Mouse (Mus musculus): Measurements from ENCODE around the gene Chaf1b. TPM values are rescaled to one million over a fixed set of nuclear protein-coding genes. Genes with fewer than 3 reads are reported as not detected.

The Chaf1b gene
- total RNA-seq, 2 experiments from 2014 or later: 79.5 to 80.8 TPM

DNA sequence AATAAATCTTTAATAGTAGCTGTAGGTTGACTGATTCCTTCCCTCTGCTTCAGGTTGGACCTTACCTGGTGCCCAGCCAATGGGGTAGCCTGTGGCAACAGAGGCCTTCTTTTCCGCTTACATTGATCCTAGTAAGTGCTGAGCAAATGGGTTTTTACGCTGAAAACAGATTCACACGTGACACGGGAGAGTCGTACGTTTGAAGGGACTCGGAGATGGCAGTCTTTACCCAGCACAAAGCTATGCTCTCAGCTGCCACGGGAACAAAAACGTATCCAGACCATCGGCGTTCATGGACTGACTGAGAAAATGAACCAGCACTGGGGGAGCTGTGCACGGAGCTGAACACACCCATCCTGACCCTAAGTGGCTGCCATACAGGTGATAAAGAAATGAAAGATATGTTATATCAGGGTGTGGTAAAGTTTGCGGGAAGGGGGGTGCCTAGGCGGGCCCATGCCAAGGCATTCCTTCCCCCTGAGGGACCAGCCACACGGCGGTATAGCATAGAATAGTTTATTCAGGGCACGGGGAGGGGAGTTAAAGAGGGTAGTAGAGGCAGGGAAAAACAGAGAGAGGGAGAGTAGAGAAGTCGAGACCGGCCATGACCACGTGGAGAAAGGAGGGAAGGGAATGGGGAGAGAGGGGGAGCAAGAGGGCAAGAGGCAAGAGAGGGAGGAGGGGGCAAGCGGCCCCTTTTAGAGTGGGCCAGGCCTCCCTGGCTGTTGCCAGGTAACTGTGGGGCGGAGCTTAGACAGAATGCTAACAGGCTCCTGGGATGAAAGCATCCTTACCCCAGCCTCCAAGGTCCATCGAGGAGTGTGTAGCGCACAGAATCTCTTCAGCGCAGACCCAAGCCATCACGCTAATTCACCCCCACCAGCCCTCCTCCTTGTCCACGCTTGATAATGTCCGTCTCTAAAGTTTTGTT lies 27.3 kb downstream of the Chaf1b start:
- peak; percentile 62 for ATAC-seq (replicated peaks; ENCODE audit: low FRiP score, low TSS enrichment, poor library complexity, severe bottlenecking)

DNA sequence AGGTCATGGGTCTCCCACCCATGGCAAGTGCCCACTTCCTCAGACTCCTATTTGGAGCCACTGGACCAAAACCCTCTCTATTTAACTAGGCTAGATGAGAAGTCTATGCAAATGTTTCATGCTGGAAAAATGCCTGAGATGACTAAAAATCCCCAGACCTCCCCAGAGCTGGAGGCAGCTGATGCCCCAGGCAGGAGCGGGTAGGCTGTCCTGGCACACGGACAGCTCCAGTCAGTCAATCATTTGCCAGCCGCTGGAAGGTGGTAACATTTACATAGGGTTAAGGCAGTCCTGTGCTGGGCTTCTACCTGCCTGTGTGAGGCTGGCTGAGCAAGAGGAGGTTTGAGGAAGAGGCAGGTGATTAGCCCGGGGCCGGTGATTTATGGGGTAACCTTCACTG lies 28.5 kb downstream of the Chaf1b start:
- ATAC-seq (replicated peaks; ENCODE audit: low FRiP score, low TSS enrichment, poor library complexity, severe bottlenecking): no peak

DNA sequence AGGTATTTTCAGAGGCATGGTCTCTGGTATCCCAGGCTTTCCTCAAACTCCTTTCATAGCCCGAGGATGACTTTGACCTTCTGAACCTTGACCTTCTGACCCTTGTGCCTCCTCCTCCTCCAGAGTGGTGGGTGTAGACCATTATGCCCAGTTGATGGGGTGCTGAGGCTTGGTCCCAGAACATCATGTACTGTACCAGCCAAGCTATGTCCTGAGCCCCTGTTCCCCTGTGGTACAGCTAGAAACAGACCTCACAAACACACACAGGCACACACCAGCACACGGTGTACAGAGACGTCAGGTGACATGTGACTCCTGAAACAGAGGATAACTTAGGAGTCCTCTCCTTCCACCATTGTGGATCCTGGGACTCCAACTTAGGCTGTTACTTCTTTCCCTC lies 29.1 kb downstream of the Chaf1b start:
- ATAC-seq (replicated peaks; ENCODE audit: low FRiP score, low TSS enrichment, poor library complexity, severe bottlenecking): no peak

DNA sequence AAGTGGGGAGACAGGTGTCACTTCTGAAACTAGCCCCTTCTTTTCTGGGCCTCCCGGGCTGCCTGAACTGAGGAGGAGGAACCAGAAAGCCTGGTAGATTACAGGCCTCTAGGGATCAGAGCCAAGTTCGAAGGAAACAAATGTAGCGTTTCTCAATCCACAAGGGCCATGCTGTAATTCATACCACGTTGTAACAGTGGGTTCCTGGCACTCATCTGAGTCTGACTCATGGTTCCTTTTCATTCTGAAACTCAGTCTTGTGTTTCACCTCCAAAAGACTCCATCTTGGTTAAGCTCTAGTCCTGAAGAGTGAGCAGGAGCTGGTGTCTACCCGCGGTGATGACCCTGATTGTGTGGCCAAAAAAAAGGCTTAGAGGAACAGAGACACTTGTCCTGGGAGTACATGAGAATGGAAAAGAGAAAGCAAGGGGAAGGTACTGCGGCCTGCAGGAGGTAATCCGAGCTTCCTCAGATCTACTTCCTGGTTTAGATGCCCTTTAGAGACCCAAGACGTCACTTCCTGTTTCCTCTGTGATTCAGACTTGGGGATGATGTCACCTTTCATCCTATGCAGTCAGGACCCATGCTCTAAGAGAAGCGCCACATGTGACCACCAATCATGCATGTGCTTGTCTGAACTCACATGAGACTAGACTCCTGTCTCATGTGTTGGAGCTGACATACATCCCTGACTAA lies 30.3 kb downstream of the Chaf1b start:
- ATAC-seq (replicated peaks; ENCODE audit: low FRiP score, low TSS enrichment, poor library complexity, severe bottlenecking): no peak

DNA sequence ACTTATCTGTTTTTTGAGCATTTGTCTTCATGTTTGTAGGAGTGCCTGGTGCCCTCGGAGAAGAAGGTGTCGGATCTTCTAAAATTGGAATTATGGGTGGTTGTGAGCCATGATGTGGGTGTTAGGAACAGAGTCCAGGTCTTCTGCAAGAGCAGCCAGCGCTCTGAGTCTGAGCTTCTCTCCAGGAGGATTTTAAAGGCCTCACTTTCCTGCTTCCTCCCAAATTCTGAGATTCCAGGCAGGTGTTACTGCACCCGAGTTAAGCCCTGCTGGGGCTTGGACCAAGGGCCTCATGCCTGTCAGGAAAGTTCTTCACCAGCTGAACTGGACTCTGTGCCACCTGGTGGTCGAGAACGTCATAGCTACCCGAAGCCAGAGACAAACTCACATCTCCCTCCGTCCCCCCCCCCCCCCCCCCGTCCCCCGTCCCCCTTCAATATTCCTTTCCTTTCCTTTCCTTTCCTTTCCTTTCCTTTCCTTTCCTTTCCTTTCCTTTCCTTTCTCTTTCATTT lies 31.7 kb downstream of the Chaf1b start:
- peak; percentile 47; the same call in 1 of the 2 replicates for ATAC-seq (replicated peaks; ENCODE audit: low FRiP score, low TSS enrichment, poor library complexity, severe bottlenecking)

DNA sequence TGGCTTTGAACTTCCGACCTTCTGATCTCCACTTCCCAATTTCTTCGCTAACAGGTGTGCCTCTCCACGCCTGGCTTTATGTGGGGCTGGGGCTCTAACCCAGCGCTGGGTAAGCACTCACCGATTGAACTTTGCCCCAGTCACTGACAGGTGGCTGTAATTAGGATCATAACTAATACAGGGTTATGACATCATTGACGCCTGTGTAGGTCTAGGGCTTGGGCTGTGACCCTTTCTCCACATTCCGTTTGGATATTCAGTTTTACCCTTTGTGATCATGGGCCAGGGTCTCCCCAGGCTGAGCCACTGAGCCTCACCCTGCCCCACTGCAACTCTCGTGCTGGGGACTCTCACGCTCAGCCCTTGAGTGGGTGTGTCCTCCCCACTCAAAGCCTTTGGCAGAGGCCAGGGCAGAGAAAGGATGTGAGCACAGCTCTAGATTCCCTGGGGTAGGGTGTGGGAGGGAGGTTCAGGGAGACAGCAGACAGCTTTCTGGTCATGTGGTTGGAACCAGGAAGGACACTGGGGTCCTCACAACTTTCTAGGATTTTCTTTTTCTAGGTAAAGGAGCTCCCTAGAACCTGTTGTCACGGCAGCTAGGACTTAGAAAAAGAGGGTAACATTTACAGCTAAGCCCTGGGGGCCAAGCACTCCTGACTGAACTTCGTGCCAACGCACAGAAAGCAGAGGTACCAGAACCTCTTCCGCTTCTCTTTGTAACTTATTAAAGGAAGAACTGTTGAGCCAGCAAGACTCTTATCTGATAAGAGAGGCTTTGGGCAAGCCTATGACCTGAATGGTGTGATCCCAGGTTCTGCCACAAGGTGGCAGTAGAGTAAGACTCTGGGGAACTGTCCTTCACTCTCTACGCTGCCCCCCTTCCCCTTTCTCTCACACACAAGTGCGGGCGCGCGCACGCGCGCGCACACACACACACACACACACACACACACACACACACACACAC lies 34.3 kb downstream of the Chaf1b start:
- ATAC-seq (replicated peaks; ENCODE audit: low FRiP score, low TSS enrichment, poor library complexity, severe bottlenecking): peak; percentile 84

DNA sequence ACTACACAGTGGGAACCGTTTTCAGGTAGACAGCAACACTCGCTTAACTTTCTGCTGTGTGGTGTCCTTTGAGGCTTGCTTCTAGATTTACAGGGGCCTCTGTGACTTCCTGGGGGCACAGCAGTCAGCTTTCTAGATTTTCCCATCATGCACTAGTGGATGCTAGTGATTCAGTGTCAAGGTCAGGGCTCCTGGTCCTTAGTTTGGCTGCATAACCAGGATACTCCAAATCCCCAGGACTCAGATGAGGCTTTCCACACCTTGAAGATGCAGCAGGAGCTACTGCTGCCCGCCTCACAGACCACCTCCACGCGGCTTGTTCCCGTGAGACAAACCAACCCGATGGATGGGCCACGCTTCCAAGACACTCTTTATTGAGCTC lies 35.0 kb downstream of the Chaf1b start:
- no peak for ATAC-seq (replicated peaks; ENCODE audit: low FRiP score, low TSS enrichment, poor library complexity, severe bottlenecking)

DNA sequence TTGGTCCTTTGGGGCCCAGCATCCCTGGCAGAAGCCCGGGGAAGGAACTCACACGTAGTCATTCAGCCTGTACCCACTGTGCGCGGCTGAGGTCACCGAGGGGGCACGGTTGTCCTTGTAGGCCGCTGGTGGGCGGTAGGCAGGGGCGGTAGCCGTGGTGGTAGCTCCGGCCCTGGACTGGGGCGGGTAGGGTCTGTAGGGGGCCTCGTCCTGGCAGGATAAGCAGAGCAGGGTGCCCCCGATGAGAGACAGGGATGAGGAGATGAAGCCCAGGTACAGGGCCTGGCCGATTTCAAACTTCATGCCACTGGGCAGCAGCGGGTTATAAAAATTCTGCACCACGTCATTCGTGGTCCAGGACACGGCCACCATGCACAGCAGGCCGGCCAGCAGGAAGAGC lies 35.5 kb downstream of the Chaf1b start:
- ATAC-seq (replicated peaks; ENCODE audit: low FRiP score, low TSS enrichment, poor library complexity, severe bottlenecking): no peak

DNA sequence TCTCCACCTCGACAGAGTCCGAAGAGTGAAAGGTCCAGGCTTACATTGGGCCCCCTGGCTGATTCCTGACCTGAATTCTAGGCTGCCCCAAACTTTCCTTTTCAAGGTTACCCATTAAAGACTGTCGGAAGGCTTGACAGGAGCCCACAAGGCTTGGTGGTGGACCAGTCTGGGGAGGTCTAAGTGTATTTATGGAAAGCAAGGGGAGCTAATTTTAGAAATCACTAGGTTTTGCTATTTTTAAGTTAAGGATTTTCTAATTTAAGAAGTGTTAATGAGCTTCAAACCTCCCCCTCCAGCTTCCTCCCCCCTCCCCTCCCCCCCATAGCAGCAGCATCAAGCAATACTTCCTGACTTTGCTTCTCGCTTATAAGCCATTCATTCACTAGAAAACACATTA lies 37.0 kb downstream of the Chaf1b start:
- ATAC-seq (replicated peaks; ENCODE audit: low FRiP score, low TSS enrichment, poor library complexity, severe bottlenecking): no peak

DNA sequence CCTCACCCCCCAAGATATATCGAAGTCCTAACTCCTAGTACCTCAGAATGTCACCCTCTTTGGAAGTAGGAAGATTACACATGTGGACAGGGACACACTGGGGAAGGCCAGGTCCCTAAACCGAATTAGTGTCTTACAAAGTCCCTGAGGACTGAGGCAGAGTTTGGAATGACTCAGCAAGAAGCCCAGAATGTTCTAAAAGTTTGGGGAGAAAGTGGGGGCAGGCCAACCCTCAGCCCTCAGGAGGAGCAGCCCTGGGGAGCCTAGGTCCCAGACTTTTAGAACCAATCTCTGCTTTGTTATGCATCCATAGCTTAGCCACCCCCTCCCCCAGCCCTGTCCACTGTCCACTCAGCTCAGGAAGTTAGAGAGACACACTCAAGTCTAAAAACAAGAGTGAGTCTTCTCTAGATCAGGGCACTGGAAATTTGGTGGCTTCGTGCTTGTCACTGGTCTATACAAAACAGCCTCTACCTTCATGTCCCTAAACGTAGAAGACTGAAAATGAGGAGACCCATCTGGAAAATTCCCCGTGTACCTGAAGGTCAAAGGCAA lies 39.2 kb downstream of the Chaf1b start:
- no peak for ATAC-seq (replicated peaks; ENCODE audit: low FRiP score, low TSS enrichment, poor library complexity, severe bottlenecking)

DNA sequence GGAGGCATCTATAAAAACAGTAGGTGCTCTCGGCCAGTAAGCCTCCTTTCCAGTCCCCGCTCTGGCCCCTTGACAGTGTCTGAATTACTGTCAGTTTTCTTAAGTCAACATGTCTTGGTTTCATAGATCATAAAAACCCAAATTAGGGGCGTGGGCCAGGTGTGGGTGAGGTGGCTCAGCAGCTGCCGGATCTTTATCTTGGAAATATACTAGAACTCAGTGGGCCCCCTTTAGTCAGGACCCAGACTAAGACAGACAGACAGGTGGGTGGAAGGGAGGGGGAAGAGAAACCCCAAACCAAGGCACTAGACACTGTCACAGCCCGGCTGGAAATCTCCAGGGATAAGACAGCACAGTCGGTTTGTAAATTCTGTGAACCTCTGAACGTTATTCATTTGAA lies 40.1 kb downstream of the Chaf1b start:
- no peak for ATAC-seq (replicated peaks; ENCODE audit: low FRiP score, low TSS enrichment, poor library complexity, severe bottlenecking)

DNA sequence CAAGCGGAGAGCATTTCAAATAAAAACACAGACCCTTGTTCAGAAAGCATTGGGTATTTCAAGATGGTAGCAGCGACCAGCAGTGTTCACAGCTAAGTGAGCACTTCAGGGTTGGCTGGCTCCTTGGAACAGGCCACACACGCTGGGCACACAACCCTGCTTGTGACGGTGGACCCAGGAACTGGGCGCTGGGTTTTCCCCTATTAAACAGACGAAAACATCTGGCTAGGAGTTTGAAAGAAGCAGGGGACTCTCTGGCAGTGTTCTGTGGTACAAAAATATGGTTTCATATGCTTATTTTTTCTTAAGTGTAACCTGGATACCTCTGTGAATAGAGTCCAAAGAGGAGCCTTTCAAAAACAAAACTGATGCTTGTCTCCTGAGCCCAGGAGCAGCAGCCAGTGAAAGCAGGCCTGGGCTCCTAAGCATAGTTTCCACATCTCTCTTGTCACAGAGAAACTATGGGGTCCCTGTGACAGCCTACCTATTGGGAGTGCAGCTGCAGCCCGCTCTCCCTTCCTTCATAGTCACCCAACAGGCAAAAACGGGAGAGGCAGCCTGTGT lies 42.1 kb downstream of the Chaf1b start:
- no peak for ATAC-seq (replicated peaks; ENCODE audit: low FRiP score, low TSS enrichment, poor library complexity, severe bottlenecking)

DNA sequence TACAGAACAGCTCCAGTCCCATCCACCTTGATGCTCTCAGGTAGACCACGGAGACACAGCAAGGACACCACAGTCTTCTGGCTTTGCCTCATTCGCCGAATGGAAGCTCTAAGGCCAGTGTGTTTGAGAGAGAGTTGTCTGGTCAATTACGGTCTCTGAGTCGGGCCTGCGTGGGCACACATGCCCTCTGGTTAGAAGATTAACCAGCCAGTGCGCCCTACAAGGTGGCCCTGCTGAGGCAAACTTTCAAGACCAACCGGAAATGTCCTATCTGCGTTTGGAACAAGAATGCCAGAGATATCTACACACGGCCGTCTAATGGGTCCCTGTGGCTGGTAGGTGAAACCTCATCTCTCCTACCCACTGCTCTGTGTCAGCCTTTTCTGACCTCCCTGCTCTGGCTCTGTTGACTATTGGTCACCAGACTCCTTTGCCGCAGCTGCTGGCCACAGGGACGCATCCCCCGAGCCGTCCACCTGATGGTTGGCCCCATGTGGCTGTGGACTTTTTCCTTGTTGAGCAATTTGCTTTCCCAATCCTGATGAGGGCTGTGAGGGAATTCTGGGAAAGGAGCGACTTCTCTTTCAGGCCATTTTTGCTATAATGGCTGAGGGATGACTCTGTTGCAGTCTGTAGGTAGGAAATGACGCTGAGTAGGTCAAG lies 45.8 kb downstream of the Chaf1b start:
- no peak for ATAC-seq (replicated peaks; ENCODE audit: low FRiP score, low TSS enrichment, poor library complexity, severe bottlenecking)

DNA sequence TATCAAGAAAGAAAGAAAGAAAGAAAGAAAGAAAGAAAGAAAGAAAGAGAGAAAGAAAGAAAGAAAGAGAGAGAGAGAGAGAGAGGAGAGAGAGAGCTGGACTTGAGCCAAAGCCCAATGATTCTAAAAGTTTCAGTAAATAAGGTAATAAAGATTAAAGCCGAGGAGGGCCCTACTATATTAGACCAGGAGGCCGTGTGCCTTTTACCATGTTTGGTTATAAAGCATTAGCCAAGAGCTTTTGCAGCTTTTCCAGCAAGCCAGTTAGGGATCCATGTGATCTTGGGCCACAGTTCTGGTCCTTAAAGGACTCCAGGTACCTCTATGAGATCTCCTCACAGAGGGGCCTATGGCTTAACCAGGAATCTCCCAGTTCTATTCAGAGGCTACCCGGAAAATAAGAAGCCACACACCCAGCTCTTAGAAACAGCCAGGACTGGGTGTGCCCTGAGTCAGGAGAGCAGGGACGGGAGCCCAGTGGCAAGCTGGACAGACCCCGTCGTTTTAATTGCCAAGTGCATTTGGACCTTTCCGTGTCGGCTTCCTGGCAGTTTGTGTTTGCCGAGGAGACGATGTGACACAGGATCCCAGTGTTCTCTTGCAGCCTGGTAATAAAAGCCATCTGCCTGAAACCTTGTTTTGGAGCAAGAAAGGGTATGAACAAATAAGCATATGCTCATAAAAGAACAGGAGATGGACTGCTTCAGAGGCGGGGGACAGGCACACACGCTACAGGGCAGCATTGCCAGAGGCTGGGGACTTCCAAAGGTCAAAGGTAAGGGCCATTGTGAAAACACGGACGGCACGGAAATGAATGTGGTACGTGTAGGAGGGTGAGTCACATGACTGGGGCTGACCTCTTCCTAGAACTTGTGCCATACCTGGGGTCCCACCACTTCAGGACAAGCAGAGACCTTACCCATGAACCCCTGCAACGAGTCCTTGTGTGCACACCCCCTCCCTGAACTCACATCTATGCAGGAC lies 48.8 kb downstream of the Chaf1b start:
- ATAC-seq (replicated peaks; ENCODE audit: low FRiP score, low TSS enrichment, poor library complexity, severe bottlenecking): no peak

DNA sequence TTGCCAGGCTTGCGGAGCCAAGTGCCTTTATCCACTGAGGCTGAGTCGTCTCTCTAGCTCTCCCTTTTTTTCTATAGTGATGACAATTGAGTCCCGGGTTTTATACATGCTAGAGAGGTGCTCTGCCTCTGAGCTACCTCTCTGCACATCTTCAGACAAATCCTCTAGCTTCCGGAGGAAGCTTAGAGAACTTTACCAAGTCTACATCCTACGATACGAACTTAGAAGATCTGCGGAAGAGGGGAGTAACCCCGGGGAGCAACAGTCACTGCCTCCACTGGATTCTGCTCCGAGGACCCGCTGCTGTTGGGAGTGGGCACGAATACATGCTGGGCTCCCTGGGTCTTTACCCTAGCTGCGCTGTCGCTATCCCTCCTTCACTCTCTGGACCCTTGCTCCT lies 50.9 kb downstream of the Chaf1b start:
- 0 out of 2 replicates have a peak, but pooled peaks have one; percentile 9 for ATAC-seq (replicated peaks; ENCODE audit: low FRiP score, low TSS enrichment, poor library complexity, severe bottlenecking)

DNA sequence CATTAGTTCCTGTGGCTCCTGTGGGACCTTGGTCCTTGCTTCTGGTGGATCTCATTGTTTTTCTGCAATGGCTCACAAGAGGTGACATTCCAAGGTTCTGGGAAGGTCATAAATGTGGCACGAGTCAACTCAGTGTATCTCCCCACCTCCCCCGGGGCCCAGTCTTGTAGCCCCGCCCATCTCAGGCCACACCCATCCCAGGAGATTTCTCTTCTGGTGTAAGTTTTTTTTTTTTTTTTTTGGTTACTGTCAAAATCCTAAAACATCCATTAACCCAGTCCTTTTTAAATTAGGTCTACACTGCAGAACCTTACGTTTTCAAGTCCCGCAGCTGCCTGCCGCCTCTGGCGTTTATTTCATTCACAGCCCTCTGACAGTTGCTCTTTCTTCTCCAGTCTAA lies 51.3 kb downstream of the Chaf1b start:
- peak; percentile 65 for ATAC-seq (replicated peaks; ENCODE audit: low FRiP score, low TSS enrichment, poor library complexity, severe bottlenecking)

DNA sequence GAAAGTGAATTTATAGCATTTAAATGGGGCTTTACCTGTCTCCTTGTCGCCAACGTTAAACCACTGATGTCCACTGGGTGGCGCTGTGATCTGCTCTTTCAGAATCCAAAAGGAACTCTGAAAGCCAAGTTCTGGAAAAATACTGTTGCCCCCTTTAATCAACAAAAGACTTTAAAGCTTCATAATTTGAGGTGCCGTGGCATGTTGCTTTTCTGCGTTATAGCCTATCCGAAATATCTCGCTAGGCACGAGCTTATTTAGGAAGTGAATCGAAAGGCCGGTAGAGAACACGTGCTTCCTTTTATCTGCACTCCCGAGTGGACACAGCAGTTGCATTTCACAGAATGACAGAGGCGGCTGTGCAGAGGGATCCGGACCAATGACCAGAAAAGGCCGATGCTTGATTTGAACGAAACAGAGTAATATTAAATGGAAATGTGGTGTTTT lies 54.7 kb downstream of the Chaf1b start:
- peak; percentile 47; the same call in 1 of the 2 replicates for ATAC-seq (replicated peaks; ENCODE audit: low FRiP score, low TSS enrichment, poor library complexity, severe bottlenecking)
